Mouse (Mus musculus): ENCODE measurements around the gene Col1a2.

The Col1a2 gene

GRCm38 (mm10) chr6:4587946-4588345 lies 83.3 kb downstream of the Col1a2 start:
- DNase-seq (ENCODE audit: low spot score in 2 of 2): no peak

GRCm38 (mm10) chr6:4588722-4589121 lies 84.1 kb downstream of the Col1a2 start:
- no peak for DNase-seq (ENCODE audit: low spot score in 2 of 2)

- DNase-seq (ENCODE audit: low spot score in 2 of 2): no peak
Observed at GRCm38 (mm10) chr6:4590089-4590488, 85.5 kb downstream of the Col1a2 start.

Measured in frontal cortex, postnatal 25 days (tissue).